ENCODE assay signal across 8 mouse cellular contexts in genomic region chr13:40606405-40607271, GRCm38 (mm10).
DNase-seq lines count a peak whose midpoint lies in the region; ATAC-seq lines count a peak whose summit lies in the region.

No protein-coding gene starts in this region.

- DNase-seq in kidney, adult 11 months = peak; percentile 3
- DNase-seq in kidney, adult 8-10 months = no peak
- peak; percentile 72 for DNase-seq in embryonic facial prominence, embryonic 14.5 days (ENCODE audit: low spot score)
- DNase-seq in left cerebral cortex, adult 8-10 months (ENCODE audit: low spot score in 2 of 2) = peak; percentile 7 to 15
- no peak for DNase-seq in ovary, postnatal 36 days (ENCODE audit: low spot score)

- H3K4me1 ChIP-seq in embryonic facial prominence, embryonic 14.5 days (ENCODE audit: control insufficient read depth, insufficient read depth, low read length) = no peaks in the 10 kb centered on the region
- peaks cover 13% of the 10 kb centered on the region for H3K4me1 ChIP-seq in hindbrain, embryonic 15.5 days (replicated peaks)
- peaks cover 21% of the 10 kb centered on the region for H3K4me1 ChIP-seq in neural tube, embryonic 15.5 days

- no peak overlapping the region for H3K27ac ChIP-seq in embryonic facial prominence, embryonic 14.5 days (replicated peaks; ENCODE audit: low read depth, low read length)
- H3K27ac ChIP-seq in hindbrain, embryonic 15.5 days (replicated peaks) = peak overlapping the region; percentile 68
- H3K27ac ChIP-seq in neural tube, embryonic 15.5 days (replicated peaks) = peak overlapping the region; percentile 81

- WGBS in embryonic facial prominence, embryonic 14.5 days = 35% methylated on average over 25 of the region's 25 CpGs
- 19% methylated on average over 25 of the region's 25 CpGs for WGBS in hindbrain, embryonic 15.5 days
- WGBS in neural tube, embryonic 15.5 days = 18% methylated on average over 25 of the region's 25 CpGs

- H3K9ac ChIP-seq in embryonic facial prominence, embryonic 14.5 days (ENCODE audit: low read depth, low read length) = peak overlapping the region; percentile 46
- peak overlapping the region; percentile 28 for H3K9ac ChIP-seq in hindbrain, embryonic 15.5 days
- H3K9ac ChIP-seq in neural tube, embryonic 15.5 days (replicated peaks) = peak overlapping the region; percentile 34

- no peaks in the 10 kb centered on the region for H3K36me3 ChIP-seq in embryonic facial prominence, embryonic 14.5 days (ENCODE audit: control insufficient read depth, insufficient read depth, low read length)
- no peaks in the 10 kb centered on the region for H3K36me3 ChIP-seq in hindbrain, embryonic 15.5 days
- no peaks in the 10 kb centered on the region for H3K36me3 ChIP-seq in neural tube, embryonic 15.5 days

- H3K4me3 ChIP-seq in embryonic facial prominence, embryonic 14.5 days (ENCODE audit: low read depth, low read length) = peak overlapping the region; percentile 30
- peak overlapping the region; percentile 37 for H3K4me3 ChIP-seq in hindbrain, embryonic 15.5 days
- H3K4me3 ChIP-seq in neural tube, embryonic 15.5 days (replicated peaks) = peak overlapping the region; percentile 40

- no peaks in the 10 kb centered on the region for H3K9me3 ChIP-seq in embryonic facial prominence, embryonic 14.5 days (ENCODE audit: control insufficient read depth, low read length)
- no peaks in the 10 kb centered on the region for H3K9me3 ChIP-seq in hindbrain, embryonic 15.5 days
- no peaks in the 10 kb centered on the region for H3K9me3 ChIP-seq in neural tube, embryonic 15.5 days (replicated peaks)

- no peaks in the 10 kb centered on the region for H3K27me3 ChIP-seq in embryonic facial prominence, embryonic 14.5 days (replicated peaks; ENCODE audit: control insufficient read depth, insufficient read depth, low read length)
- 0 out of 2 replicates have a peak, but pooled peaks cover 3% of the 10 kb centered on the region for H3K27me3 ChIP-seq in hindbrain, embryonic 15.5 days
- H3K27me3 ChIP-seq in neural tube, embryonic 15.5 days (replicated peaks) = no peaks in the 10 kb centered on the region

- ATAC-seq in embryonic facial prominence, embryonic 14.5 days (ENCODE audit: low read depth) = peak; percentile 65; the same call in 1 of the 2 replicates
- peak; percentile 83 for ATAC-seq in hindbrain, embryonic 15.5 days (ENCODE audit: low FRiP score, low read depth)
- ATAC-seq in neural tube, embryonic 15.5 days (ENCODE audit: low FRiP score) = peak; percentile 90
- ATAC-seq in megakaryocyte-erythroid progenitor cell, adult 5-6 weeks (replicated peaks; ENCODE audit: low FRiP score, low TSS enrichment, poor library complexity, severe bottlenecking) = no peak

- H3K4me2 ChIP-seq in embryonic facial prominence, embryonic 14.5 days (ENCODE audit: low read depth, low read length) = peak overlapping the region; percentile 55
- H3K4me2 ChIP-seq in hindbrain, embryonic 15.5 days = peak overlapping the region; percentile 61
- peak overlapping the region; percentile 64 for H3K4me2 ChIP-seq in neural tube, embryonic 15.5 days

Comparison
In these comparisons a context has a peak if more than half of its experiments do, and no peak if none do; other contexts are left out.
1. DNase-seq: peak in kidney, adult 11 months (single experiment), embryonic facial prominence, embryonic 14.5 days (single experiment) and left cerebral cortex, adult 8-10 months (2 of 2); none in kidney, adult 8-10 months (0 of 2) and ovary, postnatal 36 days (single experiment).
2. Peak in every context shown above with its lines, with median percentiles within 50 percentile points of each other: H3K4me2 ChIP-seq, H3K4me3 ChIP-seq and H3K9ac ChIP-seq.